Mouse (Mus musculus): ENCODE measurements around the gene Lcmt1. TPM values are rescaled to one million over a fixed set of nuclear protein-coding genes. Genes with fewer than 3 reads are reported as not detected.

Gene Lcmt1
- total RNA-seq, 2 experiments from 2014 or later = 24.2 to 25.3 TPM

- no peak for DNase-seq
- intact Hi-C loops (cut with DNase I; ENCODE audit: low total_unique reads) = loop anchor here (10.0 kb wide), 1 partner anchor 185 kb away; no protein-coding TSS in a partner anchor
Measured at GRCm38 (mm10) chr7:123389686-123390280, 20.2 kb downstream of the Lcmt1 start.

- no peak for DNase-seq
- intact Hi-C loops (cut with DNase I; ENCODE audit: low total_unique reads) = loop anchor here (10.0 kb wide), 1 partner anchor 189 kb away; no protein-coding TSS in a partner anchor
Measured at GRCm38 (mm10) chr7:123394271-123394670, 24.7 kb downstream of the Lcmt1 start.

GRCm38 (mm10) chr7:123396900-123397299, 27.3 kb downstream of the Lcmt1 start:
- intact Hi-C loops (cut with DNase I; ENCODE audit: low total_unique reads) = loop anchor here (5.0 to 10.0 kb wide), 2 partner anchors 70 to 192 kb away; no protein-coding TSS in a partner anchor

GRCm38 (mm10) chr7:123397369-123397768, 27.8 kb downstream of the Lcmt1 start:
- intact Hi-C loops (cut with DNase I; ENCODE audit: low total_unique reads) = loop anchor here (5.0 to 10.0 kb wide), 2 partner anchors 70 to 193 kb away; no protein-coding TSS in a partner anchor
- DNase-seq = no peak

More at GRCm38 (mm10) chr7:123396900-123397299, 27.3 kb downstream of the Lcmt1 start:
- DNase-seq = no peak

GRCm38 (mm10) chr7:123397931-123398330, 28.3 kb downstream of the Lcmt1 start:
- no peak for DNase-seq
- intact Hi-C loops (cut with DNase I; ENCODE audit: low total_unique reads) = loop anchor here (5.0 to 10.0 kb wide), 2 partner anchors 69 to 193 kb away; no protein-coding TSS in a partner anchor

- peak; percentile 26 for DNase-seq
Measured at GRCm38 (mm10) chr7:123398828-123399227, 29.2 kb downstream of the Lcmt1 start.

GRCm38 (mm10) chr7:123399286-123399685, 29.7 kb downstream of the Lcmt1 start:
- intact Hi-C loops (cut with DNase I; ENCODE audit: low total_unique reads) = loop anchor here (5.0 to 10.0 kb wide), 2 partner anchors 68 to 194 kb away; no protein-coding TSS in a partner anchor
- DNase-seq = no peak

More at GRCm38 (mm10) chr7:123398828-123399227, 29.2 kb downstream of the Lcmt1 start:
- intact Hi-C loops (cut with DNase I; ENCODE audit: low total_unique reads) = loop anchor here (5.0 to 10.0 kb wide), 2 partner anchors 68 to 194 kb away; no protein-coding TSS in a partner anchor

- intact Hi-C loops (cut with DNase I; ENCODE audit: low total_unique reads) = no loop called here
Measured at GRCm38 (mm10) chr7:123401121-123401520, 31.5 kb downstream of the Lcmt1 start.

GRCm38 (mm10) chr7:123404198-123404597, 34.6 kb downstream of the Lcmt1 start:
- DNase-seq = no peak
- intact Hi-C loops (cut with DNase I; ENCODE audit: low total_unique reads) = no loop called here

More at GRCm38 (mm10) chr7:123401121-123401520, 31.5 kb downstream of the Lcmt1 start:
- DNase-seq = no peak

GRCm38 (mm10) chr7:123405619-123406018, 36.0 kb downstream of the Lcmt1 start:
- DNase-seq = no peak
- intact Hi-C loops (cut with DNase I; ENCODE audit: low total_unique reads) = no loop called here

- intact Hi-C loops (cut with DNase I; ENCODE audit: low total_unique reads) = no loop called here
- DNase-seq = no peak
Measured at GRCm38 (mm10) chr7:123406988-123407387, 37.4 kb downstream of the Lcmt1 start.

- intact Hi-C loops (cut with DNase I; ENCODE audit: low total_unique reads) = no loop called here
- no peak for DNase-seq
Measured at GRCm38 (mm10) chr7:123410502-123410901, 40.9 kb downstream of the Lcmt1 start.

- intact Hi-C loops (cut with DNase I; ENCODE audit: low total_unique reads) = no loop called here
- DNase-seq = no peak
Measured at GRCm38 (mm10) chr7:123411109-123411508, 41.5 kb downstream of the Lcmt1 start.

GRCm38 (mm10) chr7:123412143-123412542, 42.6 kb downstream of the Lcmt1 start:
- DNase-seq = no peak
- intact Hi-C loops (cut with DNase I; ENCODE audit: low total_unique reads) = no loop called here

- intact Hi-C loops (cut with DNase I; ENCODE audit: low total_unique reads) = no loop called here
- no peak for DNase-seq
Measured at GRCm38 (mm10) chr7:123416803-123417202, 47.2 kb downstream of the Lcmt1 start.

GRCm38 (mm10) chr7:123417661-123418060, 48.1 kb downstream of the Lcmt1 start:
- DNase-seq = no peak
- intact Hi-C loops (cut with DNase I; ENCODE audit: low total_unique reads) = no loop called here

- no peak for DNase-seq
- intact Hi-C loops (cut with DNase I; ENCODE audit: low total_unique reads) = no loop called here
Measured at GRCm38 (mm10) chr7:123419984-123420383, 50.4 kb downstream of the Lcmt1 start.

GRCm38 (mm10) chr7:123421958-123422357, 52.4 kb downstream of the Lcmt1 start:
- no peak for DNase-seq
- intact Hi-C loops (cut with DNase I; ENCODE audit: low total_unique reads) = no loop called here

GRCm38 (mm10) chr7:123424281-123424680, 54.7 kb downstream of the Lcmt1 start:
- intact Hi-C loops (cut with DNase I; ENCODE audit: low total_unique reads) = no loop called here
- DNase-seq = no peak

GRCm38 (mm10) chr7:123425134-123425757, 55.7 kb downstream of the Lcmt1 start:
- DNase-seq = no peak
- intact Hi-C loops (cut with DNase I; ENCODE audit: low total_unique reads) = no loop called here

Data from gastrocnemius, postnatal 14 days (tissue).